Mouse (Mus musculus): ENCODE measurements around the gene Bnip2. TPM values are rescaled to one million over a fixed set of nuclear protein-coding genes. Genes with fewer than 3 reads are reported as not detected.
"Not testable (repeated sequence)": the region's sequence is repeated elsewhere in the genome, so short reads cannot be mapped to it uniquely, and the experiment has no call there.

Bnip2 gene
- polyA plus RNA-seq, 1 experiment from 2014 or later, result 65.6 TPM

DNA sequence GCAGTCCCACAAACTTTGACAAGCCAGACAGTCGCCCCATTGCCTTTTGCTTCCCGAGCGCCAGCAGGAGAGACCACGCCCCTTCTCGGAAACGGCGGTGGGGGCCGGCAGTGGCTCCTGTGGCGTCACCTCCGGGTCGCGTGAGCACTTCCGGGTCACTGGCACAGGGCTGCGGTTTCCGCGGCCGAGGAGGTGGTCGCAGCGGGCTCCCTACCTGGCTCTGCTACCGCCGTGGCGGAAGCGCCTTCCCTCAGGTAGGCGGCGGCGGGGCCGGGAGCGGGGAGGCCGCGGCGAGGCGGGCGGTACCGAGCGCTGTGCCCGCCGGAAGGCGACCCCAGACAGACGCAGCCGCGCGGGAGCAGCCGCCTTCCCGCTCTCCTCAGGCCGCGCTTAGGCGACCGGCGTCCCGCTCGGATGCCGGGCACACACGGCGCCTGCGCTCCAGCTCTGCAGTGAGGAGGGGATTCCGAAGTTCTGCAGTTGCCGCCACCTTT is 23.2 kb downstream of the Bnip2 start, which contains the start of gene Gtf2a2:
TSS of gene Gtf2a2 (plus strand) at position 143 of the 494 bp plus-strand sequence.
- DNase-seq (ENCODE audit: low spot score) (peak; percentile 97), ATAC-seq (ENCODE audit: low FRiP score, low TSS enrichment) (peak; percentile 93)
- peak within 1 kb of the TSS; percentile 95 for H3K27ac ChIP-seq (replicated peaks)
- no peaks in the 10 kb centered on the region for H3K27me3 ChIP-seq (ENCODE audit: control insufficient read depth, insufficient read depth, low read length)
- TF ChIP-seq EP300 (optimal IDR thresholded peaks at IDR 0.05) (no peak), CTCF (IDR thresholded peaks at IDR 0.05; ENCODE audit: low read depth) (0 out of 2 replicates have a peak, but pooled peaks have one; percentile 4)
- H3K36me3 ChIP-seq (ENCODE audit: control insufficient read depth, insufficient read depth, low read length), result peaks cover 18% of the 10 kb centered on the region; the same call in 1 of the 2 replicates
- peak within 1 kb of the TSS; percentile 94 for H3K9ac ChIP-seq (ENCODE audit: low read length)
- no peaks in the 10 kb centered on the region for H3K4me1 ChIP-seq (replicated peaks; ENCODE audit: control insufficient read depth, insufficient read depth)
- H3K4me3 ChIP-seq (ENCODE audit: low read depth, low read length), result peak within 1 kb of the TSS; percentile 95
- WGBS, result 1% methylated on average over 53 of the region's 57 CpGs
- H3K4me2 ChIP-seq (replicated peaks; ENCODE audit: low read depth), result peak within 1 kb of the TSS; percentile 72
- H3K9me3 ChIP-seq (ENCODE audit: control insufficient read depth, low read length), result no peaks in the 10 kb centered on the region

DNA sequence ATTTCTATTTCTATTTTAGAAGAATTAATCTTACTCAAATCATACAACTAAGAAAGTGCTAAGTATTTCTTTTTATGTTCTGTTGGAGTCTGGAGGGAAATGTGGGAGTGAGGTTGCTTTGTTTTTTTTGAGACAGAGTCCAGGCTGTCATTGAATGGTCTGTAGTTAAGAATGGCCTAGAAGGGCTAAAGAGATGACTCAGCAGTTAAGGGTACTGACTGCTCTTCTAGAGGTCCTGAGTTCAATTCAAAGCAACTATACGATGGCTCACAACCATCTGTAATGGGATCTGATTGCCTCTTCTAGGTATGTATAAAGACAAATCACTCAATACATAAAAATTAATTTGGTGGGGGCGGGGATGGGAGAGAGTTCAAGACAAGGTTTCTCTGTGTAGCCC is 26.4 kb downstream of the Bnip2 start:
- H3K27me3 ChIP-seq (ENCODE audit: control insufficient read depth, insufficient read depth, low read length), result no peaks in the 10 kb centered on the region
- DNase-seq (ENCODE audit: low spot score) (no peak), ATAC-seq (ENCODE audit: low FRiP score, low TSS enrichment) (no peak)
- H3K4me3 ChIP-seq (ENCODE audit: low read depth, low read length), result no peak overlapping the region
- no peak overlapping the region for H3K9ac ChIP-seq (ENCODE audit: low read length)
- TF ChIP-seq CTCF (IDR thresholded peaks at IDR 0.05; ENCODE audit: low read depth) (no peak), EP300 (optimal IDR thresholded peaks at IDR 0.05) (no peak)
- no peak overlapping the region for H3K27ac ChIP-seq (replicated peaks)
- H3K36me3 ChIP-seq (ENCODE audit: control insufficient read depth, insufficient read depth, low read length), result no peaks in the 10 kb centered on the region
- 85% methylated on average over 2 of the region's 2 CpGs for WGBS
- no peaks in the 10 kb centered on the region for H3K9me3 ChIP-seq (ENCODE audit: control insufficient read depth, low read length)
- H3K4me2 ChIP-seq (replicated peaks; ENCODE audit: low read depth), result no peak overlapping the region
- H3K4me1 ChIP-seq (replicated peaks; ENCODE audit: control insufficient read depth, insufficient read depth), result no peaks in the 10 kb centered on the region

DNA sequence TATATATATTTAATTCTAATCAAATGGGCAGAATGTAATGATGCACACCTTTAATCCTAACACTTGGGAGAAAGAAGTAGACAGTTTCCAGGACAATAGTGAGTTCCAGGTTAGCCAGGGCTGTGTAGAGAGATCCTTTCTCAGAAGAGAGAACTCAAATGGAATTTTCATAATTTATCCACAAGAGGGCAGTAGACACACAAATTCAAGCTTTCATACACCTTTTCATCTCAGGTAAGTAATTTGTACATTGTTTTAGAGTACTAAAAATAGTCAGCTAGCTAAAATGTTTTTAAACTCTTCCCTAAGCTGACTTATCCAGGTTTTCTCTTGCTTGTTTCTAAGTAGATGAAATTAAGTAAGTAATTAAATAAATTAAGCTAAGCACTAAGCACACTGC is 29.6 kb downstream of the Bnip2 start:
- Histone ChIP-seq H3K4me2 (replicated peaks; ENCODE audit: low read depth) (no peak overlapping the region), H3K4me3 (ENCODE audit: low read depth, low read length) (no peak overlapping the region), H3K27me3 (ENCODE audit: control insufficient read depth, insufficient read depth, low read length) (no peaks in the 10 kb centered on the region), H3K36me3 (ENCODE audit: control insufficient read depth, insufficient read depth, low read length) (no peaks in the 10 kb centered on the region), H3K4me1 (replicated peaks; ENCODE audit: control insufficient read depth, insufficient read depth) (no peaks in the 10 kb centered on the region), H3K27ac (replicated peaks) (no peak overlapping the region), H3K9me3 (ENCODE audit: control insufficient read depth, low read length) (no peaks in the 10 kb centered on the region), H3K9ac (ENCODE audit: low read length) (no peak overlapping the region)
- ATAC-seq (ENCODE audit: low FRiP score, low TSS enrichment), result peak; percentile 31; the same call in 1 of the 2 replicates
- DNase-seq (ENCODE audit: low spot score), result no peak
- no peak for TF ChIP-seq EP300 (optimal IDR thresholded peaks at IDR 0.05)
- peak; percentile 78 for TF ChIP-seq CTCF (IDR thresholded peaks at IDR 0.05; ENCODE audit: low read depth)

DNA sequence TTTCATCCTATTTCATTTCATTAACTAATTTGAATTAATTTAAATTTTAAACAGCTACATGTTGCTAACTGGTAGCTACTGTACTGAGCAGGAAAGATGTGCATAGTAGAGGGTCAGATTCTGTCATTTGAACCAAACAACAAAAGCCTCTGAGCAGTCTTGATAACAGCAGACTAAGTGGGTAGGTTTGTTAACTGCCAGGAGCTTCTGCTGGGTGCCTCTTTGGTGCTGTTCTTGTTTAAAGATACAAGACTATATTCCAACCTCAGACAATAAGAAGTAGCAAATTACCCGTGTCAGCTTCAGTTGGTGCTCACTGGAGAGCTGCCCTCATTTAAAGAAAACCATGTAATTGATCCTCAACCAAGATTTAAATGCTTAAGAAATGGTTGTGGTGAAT is 32.3 kb downstream of the Bnip2 start:
- Histone ChIP-seq H3K4me1 (replicated peaks; ENCODE audit: control insufficient read depth, insufficient read depth) (no peaks in the 10 kb centered on the region), H3K27ac (replicated peaks) (no peak overlapping the region), H3K4me2 (replicated peaks; ENCODE audit: low read depth) (no peak overlapping the region), H3K4me3 (ENCODE audit: low read depth, low read length) (no peak overlapping the region), H3K36me3 (ENCODE audit: control insufficient read depth, insufficient read depth, low read length) (no peaks in the 10 kb centered on the region), H3K9me3 (ENCODE audit: control insufficient read depth, low read length) (no peaks in the 10 kb centered on the region), H3K27me3 (ENCODE audit: control insufficient read depth, insufficient read depth, low read length) (no peaks in the 10 kb centered on the region), H3K9ac (ENCODE audit: low read length) (no peak overlapping the region)
- TF ChIP-seq EP300 (optimal IDR thresholded peaks at IDR 0.05) (no peak), CTCF (IDR thresholded peaks at IDR 0.05; ENCODE audit: low read depth) (no peak)
- no peak for ATAC-seq (ENCODE audit: low FRiP score, low TSS enrichment)
- no peak for DNase-seq (ENCODE audit: low spot score)
- WGBS, result 63% methylated on average over 1 of the region's 1 CpGs

DNA sequence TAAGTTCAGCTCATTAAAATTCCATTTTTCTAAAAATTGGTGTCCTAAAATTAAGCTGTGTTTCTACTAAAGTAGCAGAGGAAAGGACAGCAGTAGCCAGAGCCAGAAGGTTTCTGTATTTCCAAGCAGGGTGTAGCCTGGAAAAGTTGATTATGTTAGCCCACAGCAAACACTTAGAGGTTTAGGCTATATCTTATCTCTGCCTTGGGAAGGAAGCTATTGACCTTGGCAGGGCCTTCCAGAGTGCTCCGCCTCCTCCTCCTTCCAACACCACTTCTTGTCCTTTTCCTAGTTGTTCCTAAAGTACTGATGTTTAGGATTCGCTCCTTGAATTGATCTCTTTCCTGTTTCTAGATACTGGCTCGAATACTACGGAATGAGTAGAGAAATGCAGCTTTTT is 32.8 kb downstream of the Bnip2 start:
- no peak overlapping the region for H3K4me2 ChIP-seq (replicated peaks; ENCODE audit: low read depth)
- no peak overlapping the region for H3K4me3 ChIP-seq (ENCODE audit: low read depth, low read length)
- no peak overlapping the region for H3K9ac ChIP-seq (ENCODE audit: low read length)
- peak; percentile 72 for DNase-seq (ENCODE audit: low spot score)
- ATAC-seq (ENCODE audit: low FRiP score, low TSS enrichment), result peak; percentile 71; the same call in 1 of the 2 replicates
- H3K36me3 ChIP-seq (ENCODE audit: control insufficient read depth, insufficient read depth, low read length), result no peaks in the 10 kb centered on the region
- H3K27me3 ChIP-seq (ENCODE audit: control insufficient read depth, insufficient read depth, low read length), result no peaks in the 10 kb centered on the region
- H3K27ac ChIP-seq (replicated peaks), result no peak overlapping the region
- 81% methylated on average over 4 of the region's 4 CpGs for WGBS
- H3K9me3 ChIP-seq (ENCODE audit: control insufficient read depth, low read length), result no peaks in the 10 kb centered on the region
- TF ChIP-seq EP300 (optimal IDR thresholded peaks at IDR 0.05) (no peak), CTCF (IDR thresholded peaks at IDR 0.05; ENCODE audit: low read depth) (no peak)
- no peaks in the 10 kb centered on the region for H3K4me1 ChIP-seq (replicated peaks; ENCODE audit: control insufficient read depth, insufficient read depth)

DNA sequence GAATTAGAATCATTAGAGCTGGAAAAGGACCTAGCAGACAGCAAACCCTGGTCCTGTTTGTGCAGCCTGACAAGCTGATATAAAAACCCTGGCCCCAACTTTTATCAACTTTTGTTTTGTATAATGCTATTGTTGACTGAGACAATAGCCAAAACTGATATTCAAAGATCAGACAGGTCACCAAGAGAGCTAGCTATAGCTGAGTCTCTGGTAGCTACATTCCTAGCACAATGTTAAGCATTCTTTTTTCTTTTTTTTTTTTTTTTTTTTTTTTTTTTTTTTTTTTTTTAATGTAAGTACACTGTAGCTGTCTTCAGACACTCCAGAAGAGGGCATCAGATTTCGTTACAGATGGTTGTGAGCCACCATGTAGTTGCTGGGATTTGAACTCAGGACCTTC is 34.3 kb downstream of the Bnip2 start:
- not testable (repeated sequence) for H3K36me3 ChIP-seq (ENCODE audit: control insufficient read depth, insufficient read depth, low read length); H3K9me3 ChIP-seq (ENCODE audit: control insufficient read depth, low read length); ATAC-seq (ENCODE audit: low FRiP score, low TSS enrichment); H3K4me1 ChIP-seq (replicated peaks; ENCODE audit: control insufficient read depth, insufficient read depth); DNase-seq (ENCODE audit: low spot score); H3K27ac ChIP-seq (replicated peaks); H3K27me3 ChIP-seq (ENCODE audit: control insufficient read depth, insufficient read depth, low read length); H3K4me3 ChIP-seq (ENCODE audit: low read depth, low read length); H3K9ac ChIP-seq (ENCODE audit: low read length); H3K4me2 ChIP-seq (replicated peaks; ENCODE audit: low read depth)
- WGBS, result 81% methylated on average over 1 of the region's 1 CpGs

Measured in stomach, postnatal 0 days (tissue).